Mouse (Mus musculus): ENCODE results near the gene Carhsp1. TPM values are rescaled to one million over a fixed set of nuclear protein-coding genes. Genes with fewer than 3 reads are reported as not detected.

Carhsp1 gene
- polyA plus RNA-seq (2012; rRNA removed): 55.0 and 56.1 TPM in 2 replicates

DNA sequence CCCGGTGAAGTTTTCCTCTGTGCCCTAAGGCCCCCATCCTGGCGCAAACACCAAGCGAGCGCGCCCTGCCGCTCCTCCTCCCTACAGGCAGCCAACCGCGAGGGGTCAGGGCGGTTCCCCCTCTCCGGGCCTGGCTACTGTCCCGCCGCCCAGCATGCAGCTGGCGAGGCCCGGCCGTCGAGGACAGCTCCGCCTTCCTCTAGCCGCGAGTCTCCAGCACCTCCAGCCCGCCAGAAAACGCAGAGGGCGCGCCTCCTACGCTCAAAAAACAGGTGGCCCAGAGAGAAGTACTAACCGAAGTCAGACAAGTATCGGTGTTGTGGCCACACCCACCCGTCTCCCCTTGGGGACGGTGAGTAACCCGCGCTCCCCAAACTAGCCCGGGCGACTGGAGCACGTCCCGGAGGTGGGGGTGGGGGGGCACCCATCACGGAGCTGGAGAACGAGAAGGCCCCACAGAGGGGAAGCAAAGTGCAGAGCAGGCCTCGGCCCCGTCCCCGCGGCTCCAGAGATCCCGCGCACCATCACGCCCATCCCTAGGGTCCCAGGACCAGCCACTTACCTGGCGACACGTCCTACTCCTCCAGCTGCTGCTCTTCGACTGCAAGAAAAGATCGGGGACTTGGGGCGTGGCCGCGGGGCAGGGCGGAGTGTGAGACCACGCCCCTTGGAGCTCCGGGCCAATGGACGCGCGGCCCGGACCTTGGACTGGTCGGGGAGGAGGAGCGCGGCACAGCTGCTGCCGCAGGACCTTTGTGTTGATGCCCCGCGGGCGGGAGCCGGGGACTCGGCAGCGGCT, at the start of gene Carhsp1:
TSS of gene Carhsp1 (minus strand) at position 605 of the 799 bp plus-strand sequence.
- Histone ChIP-seq H3K36me3 (ENCODE audit: control insufficient read depth, insufficient read depth, low read length) (no peaks in the 10 kb centered on the region), H3K27me3 (replicated peaks; ENCODE audit: control insufficient read depth, insufficient read depth, low read length) (no peaks in the 10 kb centered on the region), H3K27ac (ENCODE audit: insufficient read depth, low read depth, low read length) (peak within 1 kb of the TSS; percentile 65), H3K4me3 (ENCODE audit: insufficient read depth, low read depth, low read length) (peak within 1 kb of the TSS; percentile 74), H3K4me1 (ENCODE audit: control insufficient read depth, insufficient read depth, low read length) (peaks cover 10% of the 10 kb centered on the region; the same call in 1 of the 2 replicates)
- peak; percentile 98 for DNase-seq
- under 1% methylated on average over 67 of the region's 67 CpGs for WGBS
- TF ChIP-seq POLR2A (IDR thresholded peaks at IDR 0.05; ENCODE audit: low read depth, low read length) (peak; percentile 86), CTCF (conservative IDR thresholded peaks at IDR 0.05; ENCODE audit: insufficient read depth, insufficient read length, low read depth, low read length) (0 out of 2 replicates have a peak, but pooled peaks have one; percentile 1)

DNA sequence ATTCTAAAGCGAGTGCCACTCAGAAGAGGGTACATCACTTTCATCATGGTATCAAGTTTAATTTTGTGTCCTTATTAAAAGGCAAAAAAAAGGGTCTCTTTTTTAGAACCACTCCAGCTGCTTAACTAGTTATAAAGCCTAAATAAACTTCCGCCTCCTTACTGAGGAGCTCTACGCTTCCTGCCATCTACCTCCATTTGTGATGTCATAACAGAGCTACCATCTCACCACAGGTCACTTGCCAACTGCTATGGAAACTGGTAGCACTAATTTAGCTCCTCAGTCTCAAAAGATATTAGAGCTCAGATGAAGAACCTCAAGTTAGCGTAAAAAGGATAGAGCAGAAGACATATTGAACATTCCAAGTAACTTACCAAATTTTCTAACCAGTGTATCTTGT, 48.5 kb upstream of the Carhsp1 start:
- 90% methylated on average over 4 of the region's 4 CpGs for WGBS
- H3K4me3 ChIP-seq (ENCODE audit: insufficient read depth, low read depth, low read length): no peak overlapping the region

DNA sequence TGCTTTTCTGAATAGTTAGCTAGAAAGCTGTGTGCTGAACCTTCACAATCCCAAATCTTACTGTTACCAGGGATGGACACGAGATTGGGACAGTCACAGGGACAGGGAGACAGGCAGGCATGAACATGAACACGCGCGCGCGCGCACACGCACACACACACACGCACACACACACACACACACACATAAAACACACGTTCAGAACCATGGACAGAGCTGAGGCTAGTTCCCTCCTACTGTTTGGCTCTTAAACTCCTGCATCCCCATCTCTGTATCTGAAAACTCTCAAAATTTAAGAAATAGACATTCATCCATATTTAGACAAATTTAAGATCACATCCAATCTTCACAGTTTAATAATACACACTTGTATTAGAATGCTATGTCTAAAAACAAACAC, 45.8 kb upstream of the Carhsp1 start:
- Histone ChIP-seq H3K36me3 (ENCODE audit: control insufficient read depth, insufficient read depth, low read length) (no peaks in the 10 kb centered on the region), H3K27me3 (replicated peaks; ENCODE audit: control insufficient read depth, insufficient read depth, low read length) (no peaks in the 10 kb centered on the region), H3K4me1 (ENCODE audit: control insufficient read depth, insufficient read depth, low read length) (peaks cover 18% of the 10 kb centered on the region), H3K4me3 (ENCODE audit: insufficient read depth, low read depth, low read length) (no peak overlapping the region), H3K27ac (ENCODE audit: insufficient read depth, low read depth, low read length) (no peak overlapping the region)
- no peak for DNase-seq
- TF ChIP-seq POLR2A (IDR thresholded peaks at IDR 0.05; ENCODE audit: low read depth, low read length) (no peak), CTCF (conservative IDR thresholded peaks at IDR 0.05; ENCODE audit: insufficient read depth, insufficient read length, low read depth, low read length) (no peak)
- 87% methylated on average over 10 of the region's 10 CpGs for WGBS

More for the DNA sequence above, 48.5 kb upstream of the Carhsp1 start:
- Histone ChIP-seq H3K36me3 (ENCODE audit: control insufficient read depth, insufficient read depth, low read length) (no peaks in the 10 kb centered on the region), H3K27ac (ENCODE audit: insufficient read depth, low read depth, low read length) (no peak overlapping the region), H3K4me1 (ENCODE audit: control insufficient read depth, insufficient read depth, low read length) (peaks cover 19% of the 10 kb centered on the region), H3K27me3 (replicated peaks; ENCODE audit: control insufficient read depth, insufficient read depth, low read length) (no peaks in the 10 kb centered on the region)
- TF ChIP-seq CTCF (conservative IDR thresholded peaks at IDR 0.05; ENCODE audit: insufficient read depth, insufficient read length, low read depth, low read length) (no peak), POLR2A (IDR thresholded peaks at IDR 0.05; ENCODE audit: low read depth, low read length) (no peak)
- DNase-seq: no peak

DNA sequence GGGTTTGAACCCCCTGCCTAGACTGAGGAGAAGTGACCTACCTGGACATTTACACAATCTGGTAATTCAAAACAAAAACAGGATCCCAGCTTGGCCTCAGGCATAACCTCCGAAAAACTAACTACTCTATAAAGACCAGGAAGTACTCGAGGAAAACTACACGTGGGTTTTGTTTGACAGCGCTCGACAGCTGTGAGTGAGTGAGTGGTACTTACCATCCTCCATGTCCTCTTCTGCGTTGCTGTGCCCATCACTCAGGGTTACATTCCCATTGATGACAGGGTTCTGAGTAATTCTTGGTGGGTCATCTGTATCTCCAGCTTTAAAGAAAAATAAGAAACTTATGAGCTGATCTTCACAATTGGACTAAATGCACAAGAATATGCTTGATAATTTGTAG, 44.3 kb upstream of the Carhsp1 start:
- Histone ChIP-seq H3K4me3 (ENCODE audit: insufficient read depth, low read depth, low read length) (no peak overlapping the region), H3K27ac (ENCODE audit: insufficient read depth, low read depth, low read length) (no peak overlapping the region), H3K4me1 (ENCODE audit: control insufficient read depth, insufficient read depth, low read length) (peaks cover 18% of the 10 kb centered on the region), H3K27me3 (replicated peaks; ENCODE audit: control insufficient read depth, insufficient read depth, low read length) (no peaks in the 10 kb centered on the region), H3K36me3 (ENCODE audit: control insufficient read depth, insufficient read depth, low read length) (no peaks in the 10 kb centered on the region)
- whole genome bisulfite sequencing: 39% methylated on average over 6 of the region's 6 CpGs
- no peak for DNase-seq
- TF ChIP-seq CTCF (conservative IDR thresholded peaks at IDR 0.05; ENCODE audit: insufficient read depth, insufficient read length, low read depth, low read length) (no peak), POLR2A (IDR thresholded peaks at IDR 0.05; ENCODE audit: low read depth, low read length) (no peak)

DNA sequence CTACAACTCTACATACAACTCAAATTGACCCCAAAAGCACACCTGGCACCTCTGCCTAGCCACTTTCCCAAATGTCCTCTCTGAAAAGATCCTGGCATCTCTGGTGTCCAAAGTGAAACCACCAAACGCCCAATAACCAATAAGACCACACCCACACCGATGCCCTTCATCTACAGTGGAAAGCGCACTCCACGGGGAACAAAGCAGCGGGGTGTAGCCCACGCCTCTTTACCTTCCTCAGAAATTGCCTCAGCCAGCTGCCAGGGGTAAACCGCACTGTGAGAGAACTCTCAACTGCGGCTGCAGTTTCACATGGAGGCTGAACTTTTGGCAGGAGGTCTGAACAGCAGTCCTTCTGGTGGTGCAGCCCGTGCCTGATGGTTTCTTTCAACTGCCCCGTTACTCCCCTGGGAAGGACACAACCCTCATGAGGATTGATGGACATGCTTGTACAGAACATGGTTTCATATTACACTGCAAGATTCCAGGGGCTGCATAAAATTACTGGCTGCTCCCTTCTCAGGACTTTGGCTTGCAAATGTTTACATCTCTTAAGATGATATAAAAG, 43.6 kb upstream of the Carhsp1 start:
- Histone ChIP-seq H3K4me1 (ENCODE audit: control insufficient read depth, insufficient read depth, low read length) (peaks cover 15% of the 10 kb centered on the region), H3K27me3 (replicated peaks; ENCODE audit: control insufficient read depth, insufficient read depth, low read length) (no peaks in the 10 kb centered on the region), H3K36me3 (ENCODE audit: control insufficient read depth, insufficient read depth, low read length) (no peaks in the 10 kb centered on the region), H3K27ac (ENCODE audit: insufficient read depth, low read depth, low read length) (no peak overlapping the region), H3K4me3 (ENCODE audit: insufficient read depth, low read depth, low read length) (no peak overlapping the region)
- TF ChIP-seq POLR2A (IDR thresholded peaks at IDR 0.05; ENCODE audit: low read depth, low read length) (no peak), CTCF (conservative IDR thresholded peaks at IDR 0.05; ENCODE audit: insufficient read depth, insufficient read length, low read depth, low read length) (no peak)
- WGBS: 57% methylated on average over 10 of the region's 10 CpGs
- peak; percentile 31 for DNase-seq

DNA sequence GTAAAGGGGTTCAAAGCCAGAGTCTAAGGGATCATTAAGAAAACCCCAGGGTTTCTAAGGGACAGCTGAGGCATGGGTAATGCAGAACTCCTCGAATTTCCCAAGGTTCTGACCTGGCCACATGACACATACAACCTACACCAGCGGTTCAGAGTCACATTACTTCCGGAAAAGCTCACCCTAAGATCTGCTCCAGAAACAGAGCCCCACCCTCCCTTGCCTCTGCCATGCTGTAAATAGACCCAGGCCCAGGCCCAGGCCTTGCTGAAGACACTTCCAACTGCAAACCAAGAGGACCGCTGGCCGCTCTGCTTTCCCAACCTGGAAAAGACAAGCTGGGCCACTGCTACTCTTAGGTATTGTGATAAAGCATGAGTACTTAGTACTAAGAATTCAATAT, 42.9 kb upstream of the Carhsp1 start:
- 59% methylated on average over 5 of the region's 5 CpGs for WGBS
- H3K4me1 ChIP-seq (ENCODE audit: control insufficient read depth, insufficient read depth, low read length): peaks cover 14% of the 10 kb centered on the region
- H3K27me3 ChIP-seq (replicated peaks; ENCODE audit: control insufficient read depth, insufficient read depth, low read length): no peaks in the 10 kb centered on the region
- no peaks in the 10 kb centered on the region for H3K36me3 ChIP-seq (ENCODE audit: control insufficient read depth, insufficient read depth, low read length)
- TF ChIP-seq POLR2A (IDR thresholded peaks at IDR 0.05; ENCODE audit: low read depth, low read length) (no peak), CTCF (conservative IDR thresholded peaks at IDR 0.05; ENCODE audit: insufficient read depth, insufficient read length, low read depth, low read length) (no peak)
- no peak overlapping the region for H3K4me3 ChIP-seq (ENCODE audit: insufficient read depth, low read depth, low read length)
- no peak overlapping the region for H3K27ac ChIP-seq (ENCODE audit: insufficient read depth, low read depth, low read length)
- DNase-seq: no peak

DNA sequence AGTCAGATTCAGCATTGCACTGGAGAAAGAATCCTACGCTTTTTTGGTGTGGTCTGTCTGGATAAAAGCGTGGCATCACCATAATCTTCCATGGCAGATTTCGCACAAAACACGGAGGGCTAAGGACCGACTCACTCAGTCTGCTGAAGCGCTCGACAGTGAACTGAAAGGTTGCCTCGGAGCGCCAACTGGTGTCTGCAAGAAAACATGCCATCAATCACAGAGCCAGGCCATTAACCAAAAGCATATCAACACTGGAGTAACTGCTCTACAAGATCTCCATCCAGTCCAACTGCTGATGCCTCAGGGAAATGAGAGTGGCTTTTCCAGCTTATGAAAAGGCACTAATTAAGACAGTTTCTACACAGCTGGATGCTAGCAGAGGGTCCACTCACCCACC, 40.0 kb upstream of the Carhsp1 start:
- 59% methylated on average over 9 of the region's 9 CpGs for WGBS
- no peak overlapping the region for H3K4me3 ChIP-seq (ENCODE audit: insufficient read depth, low read depth, low read length)
- no peak for DNase-seq
- H3K27me3 ChIP-seq (replicated peaks; ENCODE audit: control insufficient read depth, insufficient read depth, low read length): no peaks in the 10 kb centered on the region
- TF ChIP-seq POLR2A (IDR thresholded peaks at IDR 0.05; ENCODE audit: low read depth, low read length): no peak
- no peak for TF ChIP-seq CTCF (conservative IDR thresholded peaks at IDR 0.05; ENCODE audit: insufficient read depth, insufficient read length, low read depth, low read length)
- H3K27ac ChIP-seq (ENCODE audit: insufficient read depth, low read depth, low read length): no peak overlapping the region
- peaks cover 3% of the 10 kb centered on the region; the same call in 1 of the 2 replicates for H3K36me3 ChIP-seq (ENCODE audit: control insufficient read depth, insufficient read depth, low read length)
- H3K4me1 ChIP-seq (ENCODE audit: control insufficient read depth, insufficient read depth, low read length): peaks cover 7% of the 10 kb centered on the region; the same call in 1 of the 2 replicates
